7 mouse cellular contexts compared by ENCODE assay signal in genomic region chr1:97976873-97977473, GRCm38 (mm10).
DNase-seq lines count a peak whose midpoint lies in the region; ATAC-seq and TF ChIP-seq lines count a peak whose summit lies in the region.

No protein-coding gene starts in this region.

- H3K27ac ChIP-seq in hindbrain, embryonic 11.5 days (ENCODE audit: low read depth, low read length) = peak overlapping the region; percentile 75
- peak overlapping the region; percentile 99 for H3K27ac ChIP-seq in left cerebral cortex, adult 2 months

- TF ChIP-seq CTCF in left cerebral cortex, adult 2 months (IDR thresholded peaks at IDR 0.05) = peak; percentile 30

- H3K9me3 ChIP-seq in hindbrain, embryonic 11.5 days (ENCODE audit: control insufficient read depth, low read length) = no peaks in the 10 kb centered on the region

- peak overlapping the region; percentile 81 for H3K4me2 ChIP-seq in hindbrain, embryonic 11.5 days (replicated peaks; ENCODE audit: low read depth, low read length)

- H3K4me3 ChIP-seq in hindbrain, embryonic 11.5 days (ENCODE audit: low read depth, low read length) = peak overlapping the region; percentile 66
- H3K4me3 ChIP-seq in left cerebral cortex, adult 2 months = peak overlapping the region; percentile 65

- peak; percentile 75 to 80 for DNase-seq in adrenal gland, adult 18-20 months (ENCODE audit: low spot score in 2 of 2)
- DNase-seq in cerebellum, postnatal 10 days = peak; percentile 82 to 86
- DNase-seq in frontal cortex, postnatal 14 days (ENCODE audit: low spot score in 2 of 2) = peak; percentile 20 to 43
- DNase-seq in hindbrain, embryonic 11.5 days (ENCODE audit: low spot score) = peak; percentile 80
- peak; percentile 61 to 77 for DNase-seq in left cerebral cortex, adult 2 months (ENCODE audit: extremely low spot score in 1 of 2, low spot score in 2 of 2)
- peak; percentile 82 to 89 for DNase-seq in lung, postnatal 4 days
- DNase-seq in right cerebral cortex, adult 2 months (ENCODE audit: low spot score in 2 of 2) = peak; percentile 49 to 67

- no peaks in the 10 kb centered on the region for H3K36me3 ChIP-seq in hindbrain, embryonic 11.5 days (ENCODE audit: control insufficient read depth, insufficient read depth, low read length)

- peak; percentile 93 for ATAC-seq in hindbrain, embryonic 11.5 days (ENCODE audit: low FRiP score)

- WGBS in hindbrain, embryonic 11.5 days = under 1% methylated on average over 47 of the region's 47 CpGs

- intact Hi-C loops in left cerebral cortex, adult 2 months (cut with DNase I) = loop anchor here (2.0 to 5.0 kb wide), 5 partner anchors 26 to 375 kb away; partner anchors contain the start of gene Pam

- no peaks in the 10 kb centered on the region for H3K4me1 ChIP-seq in hindbrain, embryonic 11.5 days (replicated peaks; ENCODE audit: control insufficient read depth, insufficient read depth, low read length)

- H3K27me3 ChIP-seq in hindbrain, embryonic 11.5 days (ENCODE audit: control insufficient read depth, insufficient read depth, low read length) = no peaks in the 10 kb centered on the region

- peak overlapping the region; percentile 75 for H3K9ac ChIP-seq in hindbrain, embryonic 11.5 days (ENCODE audit: low read depth, low read length)

Comparison
In these comparisons a context has a peak if more than half of its experiments do, and no peak if none do; other contexts are left out.
1. Peak in every context shown above with its lines: DNase-seq, ATAC-seq, H3K4me3 ChIP-seq and H3K27ac ChIP-seq.
2. DNase-seq: peak in every context shown above with its lines; median percentile 86 in lung, postnatal 4 days; 84 in cerebellum, postnatal 10 days; 80 in hindbrain, embryonic 11.5 days; 78 in adrenal gland, adult 18-20 months; 69 in left cerebral cortex, adult 2 months; 58 in right cerebral cortex, adult 2 months; 32 in frontal cortex, postnatal 14 days.